Mouse (Mus musculus): ENCODE measurements around the gene Il21r. TPM values are rescaled to one million over a fixed set of nuclear protein-coding genes. Genes with fewer than 3 reads are reported as not detected.

Il21r gene
- total RNA-seq, 2 experiments from 2014 or later: 1.5 to 1.6 TPM

Other genes starting within 250 kb of the Il21r start
- 1 to 10 TPM; 4.1 to 5.1 TPM for gene Kdm8, start 158.8 kb upstream of the Il21r start, total RNA-seq (2021)
- 10 to 100 TPM; 13.2 to 15.0 TPM for gene Nsmce1, start 111.8 kb upstream of the Il21r start, total RNA-seq (2021)
- gene Il4ra, start 51.3 kb upstream of the Il21r start, total RNA-seq (2021): 1 to 10 TPM; 5.7 to 5.9 TPM
- 100 to 1,000 TPM in 1 of 2 experiments, 10 to 100 TPM in 1; 92.2 to 103 TPM for gene Gtf3c1, start 104.4 kb downstream of the Il21r start, total RNA-seq (2021)
- gene D430042O09Rik, start 104.5 kb downstream of the Il21r start, total RNA-seq (2021): 10 to 100 TPM; 19.2 to 27.9 TPM

All from left cerebral cortex, postnatal 36 days (tissue).